Mouse (Mus musculus): Measurements from ENCODE around the gene Alpl.
A peak's percentile ranks its signal among the peaks of the same experiment; 100 is the strongest.

The Alpl gene

GRCm38 (mm10) chr4:137732962-137733361 lies 63.2 kb downstream of the Alpl start:
- peak; percentile 88 for DNase-seq

GRCm38 (mm10) chr4:137732361-137732760 lies 63.8 kb downstream of the Alpl start:
- no peak for DNase-seq

GRCm38 (mm10) chr4:137731891-137732290 lies 64.3 kb downstream of the Alpl start:
- DNase-seq = peak; percentile 64

- DNase-seq = no peak
These were observed 65.4 kb downstream of the Alpl start for GRCm38 (mm10) chr4:137730757-137731156.

- peak; percentile 94 for DNase-seq
These were observed 66.0 kb downstream of the Alpl start for GRCm38 (mm10) chr4:137730134-137730533.

- DNase-seq = no peak
These were observed 66.9 kb downstream of the Alpl start for GRCm38 (mm10) chr4:137729155-137729855.

- no peak for DNase-seq
These were observed 67.6 kb downstream of the Alpl start for GRCm38 (mm10) chr4:137728399-137729154.

GRCm38 (mm10) chr4:137727506-137728187 lies 68.5 kb downstream of the Alpl start:
- DNase-seq = no peak

- peak; percentile 70 for DNase-seq
These were observed 69.3 kb downstream of the Alpl start for GRCm38 (mm10) chr4:137726739-137727505.

- no peak for DNase-seq
These were observed 70.5 kb downstream of the Alpl start for GRCm38 (mm10) chr4:137725541-137726145.

GRCm38 (mm10) chr4:137724766-137725165 lies 71.4 kb downstream of the Alpl start:
- DNase-seq = peak; percentile 63

GRCm38 (mm10) chr4:137724212-137724611 lies 72.0 kb downstream of the Alpl start:
- no peak for DNase-seq

GRCm38 (mm10) chr4:137723527-137723926 lies 72.7 kb downstream of the Alpl start:
- DNase-seq = no peak

GRCm38 (mm10) chr4:137722692-137723427 lies 73.3 kb downstream of the Alpl start:
- DNase-seq = peak; percentile 82

GRCm38 (mm10) chr4:137722230-137722629 lies 74.0 kb downstream of the Alpl start:
- no peak for DNase-seq

GRCm38 (mm10) chr4:137721563-137721962 lies 74.6 kb downstream of the Alpl start:
- DNase-seq = no peak

GRCm38 (mm10) chr4:137719378-137720077 lies 76.7 kb downstream of the Alpl start:
- no peak for DNase-seq

- no peak for DNase-seq
These were observed 78.5 kb downstream of the Alpl start for GRCm38 (mm10) chr4:137717671-137718070.

- DNase-seq = no peak
These were observed 79.2 kb downstream of the Alpl start for GRCm38 (mm10) chr4:137717005-137717404.

- no peak for DNase-seq
These were observed 82.1 kb downstream of the Alpl start for GRCm38 (mm10) chr4:137714020-137714624.

- no peak for DNase-seq
These were observed 83.2 kb downstream of the Alpl start for GRCm38 (mm10) chr4:137712963-137713362.

Data from cerebellum, adult 8-10 months (tissue).